Mouse (Mus musculus) myocyte (in vitro differentiated cells): ENCODE measurements around the gene Stk17b. TPM values are rescaled to one million over a fixed set of nuclear protein-coding genes. Genes with fewer than 3 reads are reported as not detected.

Source experiments
- H3K27me3 ChIP-seq: one replicate; pipeline ENCODE4 v1.6.1; 2011; ENCODE audit not compliant: control insufficient read depth, insufficient read depth, insufficient read length
- H3K36me3 ChIP-seq: one replicate; pipeline ENCODE4 v1.6.1; 2011; ENCODE audit not compliant: control insufficient read depth, insufficient read depth
- H3K4me2 ChIP-seq: one replicate; pipeline ENCODE4 v1.6.1; 2011; ENCODE audit warnings: low read depth, control low read depth
- H3K4me3 ChIP-seq: one replicate; pipeline ENCODE4 v1.5.1; 2011; ENCODE audit warnings: mild to moderate bottlenecking, control low read depth, moderate library complexity
- H3K79me2 ChIP-seq: one replicate; pipeline ENCODE4 v1.6.1; 2011; ENCODE audit not compliant: control insufficient read depth, insufficient read depth
- H3ac ChIP-seq: one replicate; pipeline ENCODE4 v1.6.1; 2011; ENCODE audit not compliant: control insufficient read depth, insufficient read length
- CEBPB ChIP-seq: IDR thresholded peaks from 2 replicates; pipeline ENCODE4 v1.6.1; 2011; ENCODE audit warnings: mild to moderate bottlenecking, moderate library complexity; ENCODE audit not compliant: poor library complexity, insufficient read depth, severe bottlenecking
- E2F4 ChIP-seq: IDR thresholded peaks from one replicate; pipeline ENCODE4 v1.6.1; 2011; ENCODE audit warnings: mild to moderate bottlenecking, control low read depth, moderate library complexity; ENCODE audit not compliant: insufficient read depth
- MAX ChIP-seq: IDR thresholded peaks from one replicate; pipeline ENCODE4 v1.6.1; 2011; ENCODE audit warnings: low read depth, mild to moderate bottlenecking, control low read depth
- MYOD1 ChIP-seq, 3 experiments: IDR thresholded peaks; one replicate each; pipeline ENCODE4 v1.6.1; 2011; ENCODE audit warnings: control low read depth in 2 of 3, low read depth in 2 of 3, mild to moderate bottlenecking in 2 of 3, moderate library complexity in 1 of 3; ENCODE audit not compliant: insufficient read length in 2 of 3, control insufficient read depth in 1 of 3
- MYOG ChIP-seq, 3 experiments: IDR thresholded peaks; one replicate each; pipeline ENCODE4 v1.6.1; 2011; ENCODE audit warnings: control low read depth in 2 of 3, low read depth in 2 of 3, mild to moderate bottlenecking in 2 of 3; ENCODE audit not compliant: insufficient read length in 2 of 3, control insufficient read depth in 1 of 3, insufficient read depth in 1 of 3
- POLR2A ChIP-seq: IDR thresholded peaks from one replicate; pipeline ENCODE4 v1.6.1; 2011; ENCODE audit warnings: low read depth, mild to moderate bottlenecking, control low read depth, moderate library complexity; ENCODE audit not compliant: insufficient read length
- POLR2AphosphoS2 ChIP-seq: IDR thresholded peaks from one replicate; pipeline ENCODE4 v1.6.1; 2011; ENCODE audit warnings: low read depth, control low read depth; ENCODE audit not compliant: insufficient read length
- REST ChIP-seq: IDR thresholded peaks from one replicate; pipeline ENCODE4 v1.6.1; 2011; ENCODE audit warnings: mild to moderate bottlenecking, control low read depth, moderate library complexity; ENCODE audit not compliant: insufficient read depth, insufficient read length
- SRF ChIP-seq: IDR thresholded peaks from one replicate; pipeline ENCODE4 v1.6.1; 2011; ENCODE audit warnings: low read depth; ENCODE audit not compliant: control insufficient read depth, insufficient read length
- TCF12 ChIP-seq: IDR thresholded peaks from one replicate; pipeline ENCODE4 v1.6.1; 2011; ENCODE audit warnings: mild to moderate bottlenecking, control low read depth; ENCODE audit not compliant: poor library complexity, insufficient read depth, severe bottlenecking
- TCF3 ChIP-seq: IDR thresholded peaks from one replicate; pipeline ENCODE4 v1.6.1; 2011; ENCODE audit warnings: low read depth, control low read depth; ENCODE audit not compliant: insufficient read length
- USF1 ChIP-seq: IDR thresholded peaks from one replicate; pipeline ENCODE4 v1.6.1; 2011; ENCODE audit warnings: low read depth, mild to moderate bottlenecking, control low read depth, moderate library complexity
- polyA plus RNA-seq: library from polyadenylated mRNA; unstranded; fragments of >200 nt; fragmentation: generic; extraction: Trizol; gene quantifications from one replicate; pipeline ENCODE4 v1.2.1, GENCODE M21; 2012; ENCODE audit warnings: missing spikeins

Stk17b gene
- polyA plus RNA-seq, 1 experiment = 28.4 TPM

- Histone ChIP-seq H3K36me3 (peaks cover 29% of the 10 kb centered on the region), H3ac (no peak overlapping the region), H3K4me3 (no peak overlapping the region), H3K79me2 (peaks cover 100% of the 10 kb centered on the region), H3K27me3 (no peaks in the 10 kb centered on the region), H3K4me2 (no peak overlapping the region)
- TF ChIP-seq TCF12 = no peak
- no peak for TF ChIP-seq MYOD1 (IDR thresholded peaks at IDR 0.05; ENCODE audit: control insufficient read depth in 1 of 3, insufficient read length in 2 of 3, low read depth in 2 of 3)
- no peak for TF ChIP-seq MYOG (IDR thresholded peaks at IDR 0.05; ENCODE audit: control insufficient read depth in 1 of 3, insufficient read depth in 1 of 3, insufficient read length in 2 of 3, low read depth in 2 of 3)
- TF ChIP-seq MAX = no peak
- TF ChIP-seq SRF = no peak
- TF ChIP-seq POLR2AphosphoS2 = no peak
- no peak for TF ChIP-seq CEBPB
- TF ChIP-seq USF1 = no peak
- no peak for TF ChIP-seq E2F4
- no peak for TF ChIP-seq REST
- no peak for TF ChIP-seq POLR2A
- no peak for TF ChIP-seq TCF3
These were observed 8.7 kb downstream of the Stk17b start for GRCm38 (mm10) chr1:53776176-53776905.

GRCm38 (mm10) chr1:53775545-53775944, 9.5 kb downstream of the Stk17b start:
- Histone ChIP-seq H3ac (no peak overlapping the region), H3K27me3 (no peaks in the 10 kb centered on the region), H3K4me2 (no peak overlapping the region), H3K79me2 (peaks cover 100% of the 10 kb centered on the region), H3K4me3 (no peak overlapping the region), H3K36me3 (peaks cover 37% of the 10 kb centered on the region)
- TF ChIP-seq POLR2A = no peak
- TF ChIP-seq POLR2AphosphoS2 = no peak
- no peak for TF ChIP-seq USF1
- no peak for TF ChIP-seq MYOD1 (IDR thresholded peaks at IDR 0.05; ENCODE audit: control insufficient read depth in 1 of 3, insufficient read length in 2 of 3, low read depth in 2 of 3)
- TF ChIP-seq TCF3 = no peak
- TF ChIP-seq SRF = no peak

GRCm38 (mm10) chr1:53775036-53775435, 10.0 kb downstream of the Stk17b start:
- H3K4me2 ChIP-seq = peak overlapping the region; percentile 75
- no peak overlapping the region for H3ac ChIP-seq
- no peak overlapping the region for H3K4me3 ChIP-seq
- peaks cover 100% of the 10 kb centered on the region for H3K79me2 ChIP-seq
- peaks cover 42% of the 10 kb centered on the region for H3K36me3 ChIP-seq
- no peaks in the 10 kb centered on the region for H3K27me3 ChIP-seq
- no peak for TF ChIP-seq REST
- TF ChIP-seq MAX = no peak
- TF ChIP-seq TCF12 = no peak
- no peak for TF ChIP-seq POLR2AphosphoS2
- no peak for TF ChIP-seq SRF
- no peak for TF ChIP-seq MYOD1 (IDR thresholded peaks at IDR 0.05; ENCODE audit: control insufficient read depth in 1 of 3, insufficient read length in 2 of 3, low read depth in 2 of 3)
- TF ChIP-seq MYOG (IDR thresholded peaks at IDR 0.05; ENCODE audit: control insufficient read depth in 1 of 3, insufficient read depth in 1 of 3, insufficient read length in 2 of 3, low read depth in 2 of 3) = no peak
- TF ChIP-seq TCF3 = no peak
- no peak for TF ChIP-seq POLR2A
- TF ChIP-seq E2F4 = no peak
- TF ChIP-seq USF1 = no peak
- no peak for TF ChIP-seq CEBPB

- no peak overlapping the region for H3K4me3 ChIP-seq
- peaks cover 99% of the 10 kb centered on the region for H3K79me2 ChIP-seq
- H3K27me3 ChIP-seq = no peaks in the 10 kb centered on the region
- H3ac ChIP-seq = no peak overlapping the region
- peaks cover 44% of the 10 kb centered on the region for H3K36me3 ChIP-seq
- H3K4me2 ChIP-seq = peak overlapping the region; percentile 75
- no peak for TF ChIP-seq POLR2A
- no peak for TF ChIP-seq REST
- no peak for TF ChIP-seq POLR2AphosphoS2
- no peak for TF ChIP-seq MAX
- TF ChIP-seq E2F4 = no peak
These were observed 10.5 kb downstream of the Stk17b start for GRCm38 (mm10) chr1:53774571-53774970.

- Histone ChIP-seq H3K79me2 (peaks cover 99% of the 10 kb centered on the region), H3K4me3 (no peak overlapping the region), H3ac (no peak overlapping the region), H3K36me3 (peaks cover 50% of the 10 kb centered on the region), H3K4me2 (peak overlapping the region; percentile 75), H3K27me3 (no peaks in the 10 kb centered on the region)
- TF ChIP-seq USF1 = no peak
These were observed 11.0 kb downstream of the Stk17b start for GRCm38 (mm10) chr1:53773994-53774393.
